Mouse (Mus musculus) hindbrain, embryonic 11.5 days (tissue): ENCODE results near the gene Ly9. TPM values are rescaled to one million over a fixed set of nuclear protein-coding genes. Genes with fewer than 3 reads are reported as not detected.

Experiments used
- ATAC-seq: fragments of 200-750 bp; cut with Nextera tagmentation; 2 replicates; pipeline ENCODE4 v1.8.0; 2017; ENCODE audit warnings: mild to moderate bottlenecking, moderate TSS enrichment, moderate library complexity; ENCODE audit not compliant: low FRiP score
- DNase-seq: peaks from one replicate; pipeline ENCODE4 v3.0.0-alpha.2; 2015; ENCODE audit warnings: low spot score
- H3K27ac ChIP-seq: fragments of 300-500 bp; sonication (generic); 2 replicates; pipeline ENCODE4 v1.5.1; 2014; ENCODE audit warnings: mild to moderate bottlenecking, low read depth, low read length
- H3K27me3 ChIP-seq: fragments of 300-500 bp; sonication (generic); 2 replicates; pipeline ENCODE4 v1.6.1; 2014; ENCODE audit warnings: mild to moderate bottlenecking, low read length, moderate library complexity, mixed read lengths; ENCODE audit not compliant: control insufficient read depth, insufficient read depth
- H3K36me3 ChIP-seq: fragments of 300-500 bp; sonication (generic); 2 replicates; pipeline ENCODE4 v1.6.1; 2014; ENCODE audit warnings: mild to moderate bottlenecking, low read length, moderate library complexity, mixed read lengths; ENCODE audit not compliant: control insufficient read depth, insufficient read depth
- H3K4me1 ChIP-seq: fragments of 300-500 bp; sonication (generic); replicated peaks from 2 replicates; pipeline ENCODE4 v1.6.1; 2014; ENCODE audit warnings: low read length, mixed read lengths; ENCODE audit not compliant: control insufficient read depth, insufficient read depth
- H3K4me2 ChIP-seq: fragments of 300-500 bp; sonication (generic); replicated peaks from 2 replicates; pipeline ENCODE4 v1.6.1; 2014; ENCODE audit warnings: mild to moderate bottlenecking, low read depth, low read length
- H3K4me3 ChIP-seq: fragments of 300-500 bp; sonication (generic); 2 replicates; pipeline ENCODE4 v1.5.1; 2014; ENCODE audit warnings: low read depth, low read length
- H3K9ac ChIP-seq: fragments of 300-500 bp; sonication (generic); 2 replicates; pipeline ENCODE4 v1.6.1; 2014; ENCODE audit warnings: low read depth, low read length
- H3K9me3 ChIP-seq: fragments of 300-500 bp; sonication (generic); 2 replicates; pipeline ENCODE4 v1.6.1; 2016; ENCODE audit warnings: low read length; ENCODE audit not compliant: control insufficient read depth
- WGBS: fragments of 180-500 bp; shearing (Covaris S2); extraction: QIAGEN DNeasy Blood & Tissue Kit; methylation state at CpG from one replicate; pipeline ENCODE4 v1.1.7; 2014; 5-methylcytosine and 5-hydroxymethylcytosine counted together
- polyA plus RNA-seq: library from polyadenylated mRNA; unstranded; fragments of >200 nt; fragmentation: Nextera tagmentation; extraction: Ambion mirVana; gene quantifications from 2 replicates; pipeline ENCODE4 v1.2.1, GENCODE M21; 2014

Ly9 gene
- polyA plus RNA-seq, 1 experiment from 2014 or later, result not detected

DNA sequence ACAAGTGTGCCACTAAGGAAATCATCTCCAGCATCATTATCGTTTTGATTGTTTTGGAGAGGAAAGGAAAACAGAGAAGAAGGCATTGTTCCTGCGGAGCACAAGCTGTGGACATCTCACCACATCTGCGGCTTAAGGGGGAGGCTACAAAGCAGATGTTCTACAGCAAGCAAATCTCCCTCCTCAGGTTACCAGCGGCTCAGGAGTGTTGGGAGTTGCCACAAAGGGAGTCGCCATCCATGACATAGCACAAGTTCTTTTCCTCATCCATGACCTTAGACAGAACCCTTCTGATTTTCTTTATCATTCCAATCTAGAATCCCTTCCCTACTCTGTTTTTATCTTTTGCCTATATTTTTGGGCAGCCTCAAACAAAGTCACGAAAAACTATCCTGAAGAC is 28.5 kb upstream of the Ly9 start:
- no peak for DNase-seq
- no peak overlapping the region for H3K9ac ChIP-seq
- H3K4me2 ChIP-seq, result no peak overlapping the region
- no peaks in the 10 kb centered on the region for H3K27me3 ChIP-seq
- no peak overlapping the region for H3K4me3 ChIP-seq
- no peaks in the 10 kb centered on the region for H3K4me1 ChIP-seq
- H3K36me3 ChIP-seq, result no peaks in the 10 kb centered on the region
- no peak for ATAC-seq
- H3K27ac ChIP-seq, result no peak overlapping the region
- WGBS, result 63% methylated on average over 6 of the region's 6 CpGs
- no peaks in the 10 kb centered on the region for H3K9me3 ChIP-seq

- no peak for DNase-seq
Measured at GRCm38 (mm10) chr1:171631447-171631846, 24.2 kb upstream of the Ly9 start.

DNA sequence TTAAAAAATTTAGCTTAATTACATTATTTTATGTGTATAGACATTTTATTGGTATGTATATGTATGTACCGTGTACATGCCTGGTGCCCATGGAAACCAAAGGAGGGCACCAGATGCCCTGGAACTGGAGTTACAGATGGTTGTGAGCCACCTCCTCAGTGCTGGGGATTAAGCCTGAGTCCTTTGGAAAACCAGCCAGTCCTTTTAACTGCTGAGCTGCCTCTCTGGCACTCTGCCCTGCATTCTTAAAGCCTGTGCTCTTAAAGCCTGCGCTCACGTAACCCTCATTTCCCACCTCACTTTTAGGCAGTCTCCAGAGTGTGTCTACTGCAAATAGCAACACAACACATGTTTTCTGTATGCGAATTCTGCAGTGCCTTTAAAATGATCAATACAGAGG is 23.7 kb upstream of the Ly9 start:
- DNase-seq (no peak), ATAC-seq (no peak)
- Histone ChIP-seq H3K9ac (no peak overlapping the region), H3K4me2 (no peak overlapping the region), H3K4me1 (no peaks in the 10 kb centered on the region), H3K4me3 (no peak overlapping the region), H3K36me3 (no peaks in the 10 kb centered on the region), H3K27me3 (no peaks in the 10 kb centered on the region), H3K27ac (no peak overlapping the region), H3K9me3 (no peaks in the 10 kb centered on the region)
- 89% methylated on average over 4 of the region's 4 CpGs for WGBS

More at GRCm38 (mm10) chr1:171631447-171631846, 24.2 kb upstream of the Ly9 start:
- H3K9me3 ChIP-seq, result no peaks in the 10 kb centered on the region
- H3K4me1 ChIP-seq, result no peaks in the 10 kb centered on the region
- H3K27me3 ChIP-seq, result no peaks in the 10 kb centered on the region
- H3K4me2 ChIP-seq, result no peak overlapping the region
- WGBS, result 92% methylated on average over 2 of the region's 2 CpGs
- no peak overlapping the region for H3K4me3 ChIP-seq
- no peak for ATAC-seq
- no peaks in the 10 kb centered on the region for H3K36me3 ChIP-seq
- no peak overlapping the region for H3K27ac ChIP-seq
- H3K9ac ChIP-seq, result no peak overlapping the region

DNA sequence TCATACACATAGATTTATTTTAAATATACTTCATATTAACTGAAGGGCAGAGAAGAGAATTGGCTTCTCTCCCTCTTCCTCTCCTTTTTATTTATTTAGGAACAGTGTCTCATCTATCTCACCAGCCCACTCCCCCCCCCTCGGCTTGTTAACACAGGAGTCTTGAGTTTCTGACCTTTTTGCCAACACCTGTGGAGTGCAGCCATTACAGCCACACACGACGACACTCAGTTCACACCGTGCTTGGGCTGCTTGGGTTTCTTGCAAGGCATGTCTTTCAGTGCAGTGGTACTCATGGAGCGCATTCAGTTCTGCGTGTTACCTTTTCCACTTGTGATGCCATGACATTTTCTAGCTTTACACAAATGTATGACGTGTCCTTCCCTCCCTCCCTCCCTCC is 22.8 kb upstream of the Ly9 start:
- ATAC-seq, result no peak
- Histone ChIP-seq H3K9ac (no peak overlapping the region), H3K27ac (no peak overlapping the region), H3K4me3 (no peak overlapping the region), H3K4me2 (no peak overlapping the region), H3K36me3 (no peaks in the 10 kb centered on the region), H3K4me1 (no peaks in the 10 kb centered on the region), H3K9me3 (no peaks in the 10 kb centered on the region), H3K27me3 (no peaks in the 10 kb centered on the region)
- WGBS, result 87% methylated on average over 7 of the region's 7 CpGs
- DNase-seq, result no peak

DNA sequence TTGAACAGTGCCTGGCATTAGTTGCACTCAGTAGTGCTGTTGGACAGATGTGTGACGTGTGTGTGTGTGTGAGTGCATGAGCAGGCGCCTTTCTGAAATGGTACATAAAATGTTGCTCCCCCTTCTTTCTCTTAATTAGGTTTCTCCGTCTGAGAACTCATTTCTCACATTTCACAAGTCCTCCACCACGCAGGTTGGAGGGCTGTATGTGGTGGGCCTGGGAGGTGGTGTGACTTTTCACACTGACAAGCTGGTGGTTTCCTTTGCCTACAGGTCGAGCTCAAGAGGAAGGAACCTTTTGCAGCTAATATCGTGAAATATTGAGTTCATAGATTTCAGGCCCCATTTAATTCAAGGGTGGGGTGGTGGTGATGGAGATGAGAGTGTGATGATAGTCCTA is 22.0 kb upstream of the Ly9 start:
- H3K4me2 ChIP-seq, result no peak overlapping the region
- H3K9me3 ChIP-seq, result no peaks in the 10 kb centered on the region
- H3K27me3 ChIP-seq, result no peaks in the 10 kb centered on the region
- H3K9ac ChIP-seq, result no peak overlapping the region
- H3K4me1 ChIP-seq, result no peaks in the 10 kb centered on the region
- no peaks in the 10 kb centered on the region for H3K36me3 ChIP-seq
- H3K4me3 ChIP-seq, result no peak overlapping the region
- WGBS, result 73% methylated on average over 6 of the region's 6 CpGs
- DNase-seq, result no peak
- ATAC-seq, result no peak
- no peak overlapping the region for H3K27ac ChIP-seq

DNA sequence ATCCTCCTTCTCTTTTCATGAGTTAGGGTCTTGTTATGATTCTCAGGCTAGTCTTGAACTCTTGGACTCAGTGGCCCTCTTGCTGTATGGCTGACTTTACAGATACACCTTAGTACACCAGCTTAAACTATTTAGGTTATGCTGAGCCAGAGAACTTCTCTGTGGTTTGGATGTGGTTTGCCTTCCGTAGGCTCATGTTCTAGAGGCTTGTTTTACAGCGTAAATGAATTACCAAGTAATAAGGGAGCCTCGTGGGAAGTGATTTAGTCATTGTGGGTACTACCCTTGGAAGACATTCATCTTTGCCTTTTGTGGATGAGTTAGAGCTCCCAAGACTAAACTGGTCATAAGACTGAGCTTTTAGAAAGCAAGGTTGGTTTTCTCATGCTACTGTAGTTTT is 20.6 kb upstream of the Ly9 start:
- DNase-seq, result no peak
- H3K4me3 ChIP-seq, result no peak overlapping the region
- H3K9ac ChIP-seq, result no peak overlapping the region
- no peaks in the 10 kb centered on the region for H3K9me3 ChIP-seq
- no peak for ATAC-seq
- 88% methylated on average over 3 of the region's 3 CpGs for WGBS
- H3K4me2 ChIP-seq, result no peak overlapping the region
- no peaks in the 10 kb centered on the region for H3K36me3 ChIP-seq
- no peak overlapping the region for H3K27ac ChIP-seq
- H3K4me1 ChIP-seq, result no peaks in the 10 kb centered on the region
- H3K27me3 ChIP-seq, result no peaks in the 10 kb centered on the region

DNA sequence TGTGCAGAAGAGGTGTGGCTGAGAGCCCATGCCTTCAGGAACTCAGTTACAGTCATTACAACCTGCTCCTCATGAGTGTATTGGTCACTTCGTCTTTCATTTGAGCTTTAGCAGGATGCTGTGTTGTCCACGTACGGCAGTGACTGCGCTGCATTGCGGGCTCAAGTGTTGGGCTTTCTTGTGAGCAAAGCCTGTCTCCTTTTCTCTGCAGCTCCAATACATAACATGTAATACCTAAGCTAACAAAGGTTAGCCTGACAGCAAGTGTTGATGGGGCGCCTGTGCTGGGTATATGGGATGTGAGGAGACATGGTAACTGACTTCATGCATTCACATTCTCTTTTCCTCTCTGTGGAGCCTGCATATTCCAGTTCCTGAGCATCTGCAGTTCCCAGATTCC is 12.9 kb upstream of the Ly9 start:
- no peak overlapping the region for H3K27ac ChIP-seq
- ATAC-seq, result no peak

DNA sequence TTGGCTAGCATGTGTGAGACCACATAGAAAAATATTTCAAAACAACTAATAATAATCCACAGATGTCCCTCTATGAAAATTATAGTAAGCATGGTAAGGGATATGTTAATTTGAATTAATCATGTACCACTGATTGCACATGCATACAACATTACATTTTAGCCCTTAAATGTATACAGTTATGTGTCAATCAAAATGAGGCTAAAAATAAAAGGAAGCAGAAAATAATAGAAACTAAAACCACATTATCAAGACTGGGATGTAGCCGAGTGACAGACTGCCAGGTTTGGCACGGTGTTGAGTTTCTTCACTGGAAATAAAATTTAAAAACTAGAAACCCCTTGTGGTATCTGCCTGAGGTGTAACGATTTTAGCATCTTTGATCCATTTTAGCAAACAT is 12.4 kb upstream of the Ly9 start:
- DNase-seq (no peak), ATAC-seq (no peak)
- Histone ChIP-seq H3K9me3 (no peaks in the 10 kb centered on the region), H3K4me3 (no peak overlapping the region), H3K27me3 (no peaks in the 10 kb centered on the region), H3K36me3 (no peaks in the 10 kb centered on the region), H3K4me1 (no peaks in the 10 kb centered on the region), H3K27ac (no peak overlapping the region), H3K4me2 (no peak overlapping the region), H3K9ac (no peak overlapping the region)
- 88% methylated on average over 3 of the region's 3 CpGs for WGBS

More for the DNA sequence above, 12.9 kb upstream of the Ly9 start:
- H3K4me3 ChIP-seq, result no peak overlapping the region
- H3K27me3 ChIP-seq, result no peaks in the 10 kb centered on the region
- no peaks in the 10 kb centered on the region for H3K36me3 ChIP-seq
- no peak overlapping the region for H3K4me2 ChIP-seq
- WGBS, result 93% methylated on average over 6 of the region's 6 CpGs
- no peak overlapping the region for H3K9ac ChIP-seq
- no peaks in the 10 kb centered on the region for H3K9me3 ChIP-seq
- DNase-seq, result no peak
- H3K4me1 ChIP-seq, result no peaks in the 10 kb centered on the region

DNA sequence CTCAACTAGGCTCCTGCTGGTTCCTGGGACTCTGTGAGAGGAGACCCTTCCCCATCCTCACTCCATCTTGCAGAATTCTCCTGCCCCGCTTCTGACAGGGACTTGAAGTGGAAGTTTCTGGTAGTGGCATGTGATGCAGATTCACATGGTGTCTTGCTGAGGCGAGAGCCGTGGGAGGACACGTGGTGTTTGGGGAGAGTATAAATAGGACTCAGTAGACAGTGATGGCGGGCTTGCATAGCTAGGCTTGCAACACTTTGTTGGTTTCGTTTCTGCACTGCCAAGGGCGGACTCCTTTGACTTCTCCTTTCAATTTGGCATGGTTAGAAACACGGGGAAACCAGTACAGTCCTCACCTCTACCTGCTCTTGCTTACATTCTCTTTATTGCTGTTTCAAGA is 11.8 kb upstream of the Ly9 start:
- 81% methylated on average over 8 of the region's 8 CpGs for WGBS

More for the DNA sequence above, 11.8 kb upstream of the Ly9 start:
- Histone ChIP-seq H3K4me2 (no peak overlapping the region), H3K36me3 (no peaks in the 10 kb centered on the region), H3K4me1 (no peaks in the 10 kb centered on the region), H3K27ac (no peak overlapping the region), H3K4me3 (no peak overlapping the region), H3K9ac (no peak overlapping the region), H3K27me3 (no peaks in the 10 kb centered on the region), H3K9me3 (no peaks in the 10 kb centered on the region)
- no peak for DNase-seq
- ATAC-seq, result no peak
